Mouse (Mus musculus): ENCODE measurements around the gene Rabgap1l. TPM values are rescaled to one million over a fixed set of nuclear protein-coding genes. Genes with fewer than 3 reads are reported as not detected.

Gene Rabgap1l
- polyA plus RNA-seq, 1 experiment from 2014 or later: 35.9 TPM

- 58% methylated on average over 7 of the region's 7 CpGs for WGBS
- no peak overlapping the region for H3K27ac ChIP-seq (replicated peaks)
- no peak overlapping the region for H3K9ac ChIP-seq (replicated peaks)
- H3K9me3 ChIP-seq: no peaks in the 10 kb centered on the region
- no peak overlapping the region for H3K4me3 ChIP-seq
- no peaks in the 10 kb centered on the region for H3K36me3 ChIP-seq
- H3K27me3 ChIP-seq: no peaks in the 10 kb centered on the region
- peaks cover 8% of the 10 kb centered on the region; the same call in 1 of the 2 replicates for H3K4me1 ChIP-seq
- no peak overlapping the region for H3K4me2 ChIP-seq (replicated peaks)
- no peak for ATAC-seq (replicated peaks)
These were observed 484.5 kb downstream of the Rabgap1l start for GRCm38 (mm10) chr1:160308498-160308897.

- H3K4me3 ChIP-seq: no peak overlapping the region
- H3K27me3 ChIP-seq: no peaks in the 10 kb centered on the region
- no peak overlapping the region for H3K9ac ChIP-seq (replicated peaks)
- no peaks in the 10 kb centered on the region for H3K36me3 ChIP-seq
- ATAC-seq (replicated peaks): no peak
- no peak overlapping the region for H3K4me2 ChIP-seq (replicated peaks)
- no peak overlapping the region for H3K27ac ChIP-seq (replicated peaks)
- peaks cover 8% of the 10 kb centered on the region; the same call in 1 of the 2 replicates for H3K4me1 ChIP-seq
- no peaks in the 10 kb centered on the region for H3K9me3 ChIP-seq
- WGBS: 77% methylated on average over 10 of the region's 10 CpGs
These were observed 486.0 kb downstream of the Rabgap1l start for GRCm38 (mm10) chr1:160306866-160307616.

- no peaks in the 10 kb centered on the region for H3K27me3 ChIP-seq
- WGBS: 88% methylated on average over 6 of the region's 6 CpGs
- no peak overlapping the region for H3K4me2 ChIP-seq (replicated peaks)
- no peaks in the 10 kb centered on the region for H3K36me3 ChIP-seq
- H3K27ac ChIP-seq (replicated peaks): no peak overlapping the region
- no peak overlapping the region for H3K9ac ChIP-seq (replicated peaks)
- peaks cover 8% of the 10 kb centered on the region; the same call in 1 of the 2 replicates for H3K4me1 ChIP-seq
- no peaks in the 10 kb centered on the region for H3K9me3 ChIP-seq
- no peak overlapping the region for H3K4me3 ChIP-seq
- ATAC-seq (replicated peaks): no peak
These were observed 486.7 kb downstream of the Rabgap1l start for GRCm38 (mm10) chr1:160306336-160306735.

GRCm38 (mm10) chr1:160305826-160306225 lies 487.2 kb downstream of the Rabgap1l start:
- peaks cover 8% of the 10 kb centered on the region; the same call in 1 of the 2 replicates for H3K4me1 ChIP-seq
- no peak overlapping the region for H3K4me3 ChIP-seq
- no peaks in the 10 kb centered on the region for H3K9me3 ChIP-seq
- H3K27ac ChIP-seq (replicated peaks): no peak overlapping the region
- no peaks in the 10 kb centered on the region for H3K27me3 ChIP-seq
- WGBS: 92% methylated on average over 1 of the region's 1 CpGs
- H3K36me3 ChIP-seq: no peaks in the 10 kb centered on the region
- ATAC-seq (replicated peaks): no peak
- H3K4me2 ChIP-seq (replicated peaks): no peak overlapping the region
- no peak overlapping the region for H3K9ac ChIP-seq (replicated peaks)

GRCm38 (mm10) chr1:160304969-160305498 lies 488.0 kb downstream of the Rabgap1l start:
- no peak overlapping the region for H3K4me2 ChIP-seq (replicated peaks)
- H3K9me3 ChIP-seq: no peaks in the 10 kb centered on the region
- H3K9ac ChIP-seq (replicated peaks): no peak overlapping the region
- H3K27ac ChIP-seq (replicated peaks): no peak overlapping the region
- no peaks in the 10 kb centered on the region for H3K36me3 ChIP-seq
- H3K4me1 ChIP-seq: peaks cover 15% of the 10 kb centered on the region
- H3K27me3 ChIP-seq: no peaks in the 10 kb centered on the region
- ATAC-seq (replicated peaks): 0 out of 2 replicates have a peak, but pooled peaks have one; percentile 23
- no peak overlapping the region for H3K4me3 ChIP-seq
- 63% methylated on average over 6 of the region's 6 CpGs for WGBS

- WGBS: 91% methylated on average over 1 of the region's 1 CpGs
- no peaks in the 10 kb centered on the region for H3K27me3 ChIP-seq
- H3K4me2 ChIP-seq (replicated peaks): no peak overlapping the region
- no peak for ATAC-seq (replicated peaks)
- no peaks in the 10 kb centered on the region for H3K9me3 ChIP-seq
- H3K9ac ChIP-seq (replicated peaks): no peak overlapping the region
- H3K27ac ChIP-seq (replicated peaks): peak overlapping the region; percentile 40; the same call in 1 of the 2 replicates
- no peaks in the 10 kb centered on the region for H3K36me3 ChIP-seq
- no peak overlapping the region for H3K4me3 ChIP-seq
- peaks cover 20% of the 10 kb centered on the region for H3K4me1 ChIP-seq
These were observed 490.7 kb downstream of the Rabgap1l start for GRCm38 (mm10) chr1:160302268-160302667.

- Histone ChIP-seq H3K4me2 (replicated peaks) (no peak overlapping the region), H3K36me3 (no peaks in the 10 kb centered on the region), H3K4me3 (no peak overlapping the region), H3K9me3 (no peaks in the 10 kb centered on the region), H3K9ac (replicated peaks) (no peak overlapping the region), H3K27me3 (no peaks in the 10 kb centered on the region), H3K27ac (replicated peaks) (peak overlapping the region; percentile 40; the same call in 1 of the 2 replicates), H3K4me1 (peaks cover 20% of the 10 kb centered on the region)
- WGBS: 65% methylated on average over 6 of the region's 6 CpGs
- ATAC-seq (replicated peaks): 0 out of 2 replicates have a peak, but pooled peaks have one; percentile 38
These were observed 491.9 kb downstream of the Rabgap1l start for GRCm38 (mm10) chr1:160301156-160301555.

- Histone ChIP-seq H3K36me3 (no peaks in the 10 kb centered on the region), H3K27me3 (no peaks in the 10 kb centered on the region), H3K4me1 (peaks cover 20% of the 10 kb centered on the region), H3K9me3 (no peaks in the 10 kb centered on the region), H3K27ac (replicated peaks) (peak overlapping the region; percentile 64), H3K4me2 (replicated peaks) (no peak overlapping the region), H3K9ac (replicated peaks) (no peak overlapping the region), H3K4me3 (no peak overlapping the region)
- 71% methylated on average over 2 of the region's 2 CpGs for WGBS
- ATAC-seq (replicated peaks): peak; percentile 54; the same call in 1 of the 2 replicates
These were observed 492.3 kb downstream of the Rabgap1l start for GRCm38 (mm10) chr1:160300704-160301103.

- H3K9me3 ChIP-seq: no peaks in the 10 kb centered on the region
- H3K4me2 ChIP-seq (replicated peaks): no peak overlapping the region
- no peak for ATAC-seq (replicated peaks)
- no peak overlapping the region for H3K9ac ChIP-seq (replicated peaks)
- peaks cover 18% of the 10 kb centered on the region for H3K4me1 ChIP-seq
- no peaks in the 10 kb centered on the region for H3K27me3 ChIP-seq
- H3K4me3 ChIP-seq: no peak overlapping the region
- WGBS: 81% methylated on average over 4 of the region's 4 CpGs
- H3K27ac ChIP-seq (replicated peaks): peak overlapping the region; percentile 64
- H3K36me3 ChIP-seq: no peaks in the 10 kb centered on the region
These were observed 493.0 kb downstream of the Rabgap1l start for GRCm38 (mm10) chr1:160299979-160300378.

- no peaks in the 10 kb centered on the region for H3K36me3 ChIP-seq
- H3K9me3 ChIP-seq: no peaks in the 10 kb centered on the region
- H3K4me2 ChIP-seq (replicated peaks): no peak overlapping the region
- no peak for ATAC-seq (replicated peaks)
- peaks cover 15% of the 10 kb centered on the region; the same call in 1 of the 2 replicates for H3K4me1 ChIP-seq
- H3K9ac ChIP-seq (replicated peaks): no peak overlapping the region
- no peaks in the 10 kb centered on the region for H3K27me3 ChIP-seq
- WGBS: 81% methylated on average over 1 of the region's 1 CpGs
- no peak overlapping the region for H3K4me3 ChIP-seq
- H3K27ac ChIP-seq (replicated peaks): no peak overlapping the region
These were observed 494.1 kb downstream of the Rabgap1l start for GRCm38 (mm10) chr1:160298893-160299292.

GRCm38 (mm10) chr1:160297701-160298100 lies 495.3 kb downstream of the Rabgap1l start:
- H3K9me3 ChIP-seq: no peaks in the 10 kb centered on the region
- H3K9ac ChIP-seq (replicated peaks): no peak overlapping the region
- peaks cover 15% of the 10 kb centered on the region; the same call in 1 of the 2 replicates for H3K4me1 ChIP-seq
- H3K27me3 ChIP-seq: no peaks in the 10 kb centered on the region
- H3K36me3 ChIP-seq: no peaks in the 10 kb centered on the region
- 78% methylated on average over 3 of the region's 3 CpGs for WGBS
- no peak for ATAC-seq (replicated peaks)
- H3K4me3 ChIP-seq: no peak overlapping the region
- H3K27ac ChIP-seq (replicated peaks): no peak overlapping the region
- no peak overlapping the region for H3K4me2 ChIP-seq (replicated peaks)

GRCm38 (mm10) chr1:160295323-160295722 lies 497.7 kb downstream of the Rabgap1l start:
- peak overlapping the region; percentile 64 for H3K27ac ChIP-seq (replicated peaks)
- WGBS: 94% methylated on average over 1 of the region's 1 CpGs
- H3K27me3 ChIP-seq: no peaks in the 10 kb centered on the region
- H3K9ac ChIP-seq (replicated peaks): no peak overlapping the region
- H3K4me3 ChIP-seq: no peak overlapping the region
- H3K36me3 ChIP-seq: no peaks in the 10 kb centered on the region
- no peak for ATAC-seq (replicated peaks)
- H3K4me2 ChIP-seq (replicated peaks): no peak overlapping the region
- H3K9me3 ChIP-seq: no peaks in the 10 kb centered on the region
- peaks cover 12% of the 10 kb centered on the region for H3K4me1 ChIP-seq
